Mouse (Mus musculus): ENCODE measurements around the gene Khnyn.

Khnyn gene

DNA sequence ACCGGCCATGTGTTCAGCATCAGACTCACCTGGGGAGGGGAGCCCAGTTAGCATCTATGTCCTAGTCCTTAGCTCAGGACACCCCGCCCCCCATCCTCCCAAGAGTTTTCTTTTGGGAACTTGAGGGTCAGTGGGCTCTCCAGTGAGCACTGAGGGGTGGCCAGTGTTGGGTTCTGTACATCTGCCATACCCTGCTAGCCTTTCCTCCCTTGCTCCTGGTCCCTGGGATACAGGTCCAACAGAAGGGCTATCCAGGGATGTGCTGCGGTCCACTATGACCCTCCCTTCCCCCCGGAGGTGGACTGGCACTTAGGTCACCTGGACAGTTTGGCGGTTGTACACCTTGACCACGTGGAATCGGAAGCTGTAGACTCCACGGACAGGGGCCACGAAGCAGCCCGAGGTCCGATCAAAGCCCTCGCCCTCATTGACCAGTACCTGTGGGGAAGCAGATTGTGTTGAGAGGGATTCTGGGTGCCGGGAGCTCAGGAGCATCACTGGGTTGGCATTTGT lies 1.5 kb upstream of the Khnyn start:
- CTCF ChIA-PET = interaction anchor here in 3 of 4 experiments (0.8 to 2.9 kb wide), 10 partner anchors 9 to 105 kb away, joined by 3 to 13 read pairs (median 3); partner anchors contain the start of gene Nynrin (in 1 of the 3)
- POLR2A ChIA-PET = interaction anchor here in 3 of 4 experiments (0.6 to 10.1 kb wide), 21 partner anchors 9 to 1226 kb away, joined by 3 to 122 read pairs (median 4); partner anchors contain the start of genes Sdr39u1 (in 3 of the 3), Emc9 (in 1 of the 3), Mdp1 (in 1 of the 3) and Nynrin (in 1 of the 3)

DNA sequence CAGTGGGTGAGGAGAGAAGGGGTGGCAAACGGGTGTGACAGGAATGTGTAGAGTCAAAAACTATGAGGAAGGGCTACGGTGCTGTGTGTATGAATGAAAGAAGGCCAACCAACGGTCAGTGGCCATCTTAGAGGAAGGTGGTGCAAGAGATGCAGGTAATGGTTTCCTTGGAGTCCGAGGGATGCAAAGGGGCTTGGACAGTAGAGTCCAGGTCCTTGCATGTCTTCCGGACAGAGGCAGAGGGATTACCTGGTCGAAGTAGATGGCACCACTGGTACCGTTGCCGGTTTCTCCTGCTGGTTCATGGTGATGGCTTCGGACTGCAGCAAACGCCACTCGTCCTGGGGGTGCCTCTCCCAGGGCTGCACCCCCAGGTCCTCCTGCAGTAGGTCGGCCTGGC lies 1.1 kb upstream of the Khnyn start:
- ChIA-PET CTCF (interaction anchor here in 2 of 4 experiments (1.0 to 2.9 kb wide), 6 partner anchors 10 to 106 kb away, joined by 3 to 13 read pairs (median 4); no protein-coding TSS in a partner anchor), POLR2A (interaction anchor here in 3 of 4 experiments (0.6 to 10.1 kb wide), 14 partner anchors 10 to 405 kb away, joined by 3 to 122 read pairs (median 7); partner anchors contain the start of genes Sdr39u1 (in 2 of the 3), Emc9 (in 1 of the 3) and Nynrin (in 1 of the 3))

DNA sequence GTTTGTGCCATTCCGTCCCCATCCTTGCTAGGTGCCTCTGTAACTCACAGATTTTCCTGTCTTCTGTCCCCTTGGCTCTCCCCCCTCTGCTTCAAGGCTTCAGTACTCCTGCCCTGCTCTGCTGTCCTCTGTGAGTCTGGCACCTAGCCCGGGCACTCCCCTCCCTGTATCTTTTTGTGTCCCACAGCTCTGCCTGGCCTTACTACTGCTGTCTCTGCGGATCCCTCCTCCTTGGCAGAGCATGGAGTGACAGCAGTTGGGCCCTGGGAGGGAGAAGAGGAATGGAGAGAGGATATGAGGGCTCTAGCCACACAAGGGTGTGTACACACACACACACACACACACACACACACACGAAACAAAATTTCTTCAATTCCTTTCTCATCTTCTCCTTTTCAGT lies 581 bp upstream of the Khnyn start, which contains the start of gene Cbln3:
Gene Cbln3 (minus strand): TSS at position 227 of the 400 bp plus-strand sequence.
- CTCF ChIA-PET = interaction anchor here in 3 of 4 experiments (0.5 to 2.9 kb wide), 12 partner anchors 10 to 778 kb away, joined by 3 to 24 read pairs (median 4); partner anchors contain the start of gene Ap1g2 (in 1 of the 3)
- POLR2A ChIA-PET = interaction anchor here in 3 of 4 experiments (0.7 to 10.1 kb wide), 24 partner anchors 10 to 1309 kb away, joined by 3 to 122 read pairs (median 6); partner anchors contain the start of genes Sdr39u1 (in 3 of the 3), A730061H03Rik (in 1 of the 3), Dcaf11 (in 1 of the 3) and Emc9 (in 1 of the 3)

DNA sequence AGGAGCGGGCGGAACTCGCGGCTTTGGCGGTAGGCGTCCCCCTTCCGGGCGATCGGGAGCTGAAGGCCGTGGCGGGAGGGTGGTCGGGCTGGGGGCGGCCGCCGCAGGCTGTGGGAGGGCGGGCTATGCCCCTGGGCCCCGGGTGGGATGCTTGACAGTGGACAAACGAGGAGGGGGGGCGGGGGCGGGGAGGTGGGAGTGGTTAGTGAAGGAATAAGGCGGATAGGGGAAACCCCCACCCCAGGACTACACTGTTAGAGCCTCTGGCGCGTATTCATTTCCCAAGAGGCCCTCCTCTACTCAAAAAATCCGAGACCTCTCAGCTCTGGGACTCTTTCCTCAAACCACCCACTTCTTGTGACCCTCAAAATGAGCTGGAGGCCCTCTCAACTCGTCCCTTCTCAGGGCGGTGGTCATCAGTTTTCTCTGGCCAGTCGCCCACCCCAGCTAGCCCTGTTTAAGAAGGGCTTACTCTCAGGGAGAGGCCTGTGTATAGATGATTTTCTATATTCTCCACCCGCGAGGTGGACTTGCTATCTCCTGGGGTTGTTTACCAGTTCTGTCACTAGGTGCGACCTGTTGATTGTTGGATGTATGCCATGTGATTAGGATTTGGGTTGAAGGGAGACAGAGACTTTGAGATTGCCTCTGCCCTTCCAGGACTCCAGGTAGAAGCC lies 505 bp downstream of the Khnyn start:
- ChIA-PET CTCF (interaction anchor here (0.6 to 2.3 kb wide), 17 partner anchors 10 to 1067 kb away, joined by 3 to 24 read pairs (median 3); partner anchors contain the start of genes Ap1g2 (in 1 of the 4) and Sdr39u1 (in 1 of the 4)), POLR2A (interaction anchor here in 3 of 4 experiments (0.7 to 10.1 kb wide), 35 partner anchors 9 to 1310 kb away, joined by 3 to 122 read pairs (median 4); partner anchors contain the start of genes Sdr39u1 (in 3 of the 3), A730061H03Rik (in 1 of the 3), Dcaf11 (in 1 of the 3) and Nedd8 (in 1 of the 3))

DNA sequence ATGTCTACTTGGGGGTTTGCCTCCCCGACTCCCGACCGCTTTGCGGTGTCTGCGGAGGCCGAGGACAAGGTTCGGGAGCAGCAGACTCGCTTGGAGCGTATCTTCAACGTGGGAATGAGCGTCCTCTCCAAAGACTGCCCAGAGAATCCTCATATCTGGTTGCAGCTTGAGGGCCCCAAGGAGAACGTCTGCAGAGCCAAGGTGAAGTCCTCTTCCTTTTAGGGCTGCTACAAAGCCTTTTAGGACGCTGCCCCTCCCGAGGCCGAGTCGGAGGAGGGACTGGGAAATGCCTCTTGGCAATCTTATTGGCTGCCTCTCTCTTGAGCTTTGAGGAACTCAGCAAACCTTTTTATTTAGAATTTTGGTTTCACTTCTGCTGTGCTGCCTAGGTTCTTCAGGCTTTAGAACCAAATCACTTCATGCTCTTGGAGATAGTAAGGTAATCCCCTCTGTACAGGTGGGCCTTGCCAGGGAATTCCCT lies 1.1 kb downstream of the Khnyn start:
- POLR2A ChIA-PET = interaction anchor here in 3 of 4 experiments (0.6 to 10.1 kb wide), 24 partner anchors 8 to 214 kb away, joined by 3 to 122 read pairs (median 5); partner anchors contain the start of genes Sdr39u1 (in 2 of the 3), Nedd8 (in 1 of the 3), Nfatc4 (in 1 of the 3) and Tinf2 (in 1 of the 3)
- CTCF ChIA-PET = interaction anchor here (0.6 to 2.3 kb wide), 10 partner anchors 12 to 252 kb away, joined by 3 to 24 read pairs (median 4); partner anchors contain the start of gene Sdr39u1 (in 1 of the 4)

DNA sequence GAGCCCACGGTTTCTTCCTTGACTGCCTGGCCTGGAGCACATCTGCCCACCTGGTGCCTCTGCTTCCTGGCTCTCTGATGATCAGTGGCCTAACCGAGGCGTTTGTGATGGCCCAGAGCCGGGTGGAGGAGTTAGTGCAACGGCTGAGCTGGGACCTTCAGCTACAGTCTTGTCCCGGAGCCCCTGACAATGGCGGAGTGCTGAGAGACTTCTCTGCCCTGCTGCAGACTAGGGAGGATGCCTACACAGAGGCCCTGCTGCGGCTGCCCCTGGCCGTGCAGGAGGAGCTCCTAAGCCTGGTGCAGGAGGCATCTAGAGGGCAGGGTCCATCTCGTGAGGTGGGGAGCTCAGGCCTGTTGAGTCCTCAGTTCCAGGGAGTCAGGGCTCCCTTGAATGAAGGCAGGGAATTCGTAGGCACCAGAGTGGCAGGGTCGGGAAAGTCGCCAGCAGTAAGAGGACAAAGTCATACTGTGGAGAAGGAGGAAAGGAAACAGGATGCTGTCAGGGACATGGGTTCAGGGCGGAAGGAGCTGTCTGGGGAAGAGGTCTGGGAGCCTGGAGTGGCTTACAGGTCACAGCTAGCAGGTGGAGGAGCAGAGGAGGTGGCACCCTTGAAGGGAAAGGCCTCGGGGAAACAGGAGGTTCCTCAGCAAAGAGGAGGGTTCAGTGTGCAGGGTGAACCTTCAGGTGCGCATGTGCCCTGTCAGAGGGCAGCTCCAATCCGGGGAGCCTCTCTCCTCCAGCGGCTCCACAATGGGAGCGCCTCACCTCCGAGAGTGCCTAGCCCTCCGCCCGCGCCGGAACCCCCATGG lies 2.0 kb downstream of the Khnyn start:
- CTCF ChIA-PET = interaction anchor here (0.6 to 1.4 kb wide), 8 partner anchors 8 to 253 kb away, joined by 3 to 8 read pairs (median 4); no protein-coding TSS in a partner anchor

DNA sequence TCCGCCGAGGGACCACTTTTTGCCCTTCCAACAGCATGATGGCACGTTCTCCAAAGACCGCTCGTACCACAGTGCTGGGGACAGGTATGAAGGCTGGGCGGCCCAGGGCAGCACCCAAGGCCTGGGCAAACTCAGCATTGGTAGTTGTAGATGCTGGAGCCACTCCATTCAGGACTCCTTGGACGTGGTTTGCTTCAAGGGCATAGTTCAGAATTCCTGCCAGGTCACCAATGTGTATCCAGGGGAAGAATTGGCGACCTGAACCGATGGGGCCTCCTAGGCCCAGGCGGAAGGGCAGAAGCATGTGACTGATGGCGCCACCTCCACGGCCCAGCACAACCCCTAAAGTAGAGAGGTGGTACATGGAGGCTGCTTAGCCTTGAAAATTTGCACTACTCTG lies 12.9 kb downstream of the Khnyn start:
- CTCF ChIA-PET = interaction anchor here in 1 of 4 experiments (1.2 to 1.3 kb wide), 2 partner anchors 14 to 43 kb away, joined by 3 read pairs; partner anchors contain the start of genes Cbln3 and Khnyn

More for the DNA sequence above, 2.0 kb downstream of the Khnyn start:
- POLR2A ChIA-PET = interaction anchor here in 3 of 4 experiments (0.5 to 10.1 kb wide), 19 partner anchors 10 to 215 kb away, joined by 3 to 122 read pairs (median 5); partner anchors contain the start of genes Sdr39u1 (in 2 of the 3), Gmpr2 (in 1 of the 3), Nedd8 (in 1 of the 3) and Nfatc4 (in 1 of the 3)

DNA sequence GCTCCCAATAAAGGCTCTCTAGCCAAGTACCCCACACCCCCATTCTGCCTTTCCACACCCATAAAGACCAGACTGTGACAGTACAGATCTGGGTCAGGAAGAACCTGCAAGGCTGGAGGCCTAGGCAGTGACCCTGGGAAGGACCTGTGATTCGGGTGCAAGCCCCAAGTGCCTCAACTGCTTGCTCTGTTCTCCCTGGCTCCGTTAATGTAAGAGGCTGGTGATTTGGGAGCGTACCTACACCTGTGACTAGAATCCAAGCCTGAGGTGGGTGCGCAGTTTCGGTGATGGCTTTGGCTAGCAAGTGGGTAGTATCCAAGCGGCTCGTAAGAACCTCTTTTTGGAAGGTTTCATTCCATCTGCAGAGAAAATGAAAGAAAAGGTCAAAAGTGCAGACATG lies 14.2 kb downstream of the Khnyn start:
- ChIA-PET CTCF (interaction anchor here in 2 of 4 experiments (1.0 to 1.9 kb wide), 4 partner anchors 19 to 64 kb away, joined by 3 to 10 read pairs (median 4); no protein-coding TSS in a partner anchor), POLR2A (interaction anchor here in 3 of 4 experiments (1.0 to 9.7 kb wide), 23 partner anchors 10 to 308 kb away, joined by 3 to 122 read pairs (median 6); partner anchors contain the start of genes Cbln3 (in 2 of the 3), Khnyn (in 2 of the 3), Gmpr2 (in 1 of the 3) and Nedd8 (in 1 of the 3))

More for the DNA sequence above, 12.9 kb downstream of the Khnyn start:
- POLR2A ChIA-PET = interaction anchor here in 2 of 4 experiments (1.5 to 9.7 kb wide), 8 partner anchors 12 to 83 kb away, joined by 3 to 122 read pairs (median 14); partner anchors contain the start of genes Cbln3 (in 2 of the 2) and Khnyn (in 2 of the 2)

DNA sequence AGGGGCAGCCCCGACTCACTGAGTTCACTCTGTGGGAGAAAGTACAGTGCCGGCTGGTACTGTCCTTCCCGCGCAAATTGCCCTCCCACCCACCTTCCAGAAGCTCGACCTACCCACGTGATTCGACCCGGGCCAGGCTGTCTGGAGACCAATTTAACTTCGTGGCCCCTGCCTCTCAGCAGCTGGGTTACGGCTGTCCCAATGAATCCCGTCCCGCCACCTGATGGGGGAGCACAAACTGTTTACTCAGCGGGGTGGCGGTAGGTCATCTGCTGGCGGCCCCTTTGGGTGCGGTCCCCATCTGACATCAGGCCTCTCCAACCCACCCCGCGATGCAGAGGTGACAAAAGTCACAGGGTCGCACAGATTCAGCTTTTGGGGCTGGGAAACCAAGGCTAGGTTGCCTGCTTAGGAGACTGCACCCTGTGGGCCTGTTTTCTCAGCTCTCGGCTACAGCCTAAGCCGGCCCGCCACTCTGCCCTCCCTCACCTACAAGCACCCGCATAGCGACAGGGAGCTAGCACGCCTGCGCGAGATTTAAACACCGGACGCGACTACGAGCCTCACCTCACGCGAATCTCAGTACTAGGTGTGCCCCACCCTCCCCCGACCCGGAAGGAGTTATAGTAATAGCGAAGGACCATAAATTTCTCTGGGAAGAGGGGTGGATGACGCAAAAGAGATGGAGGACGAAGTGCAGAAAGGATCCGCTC lies 15.1 kb downstream of the Khnyn start, which contains the start of gene Sdr39u1:
Gene Sdr39u1 (minus strand): TSS at position 593 of the 713 bp plus-strand sequence.
- ChIA-PET POLR2A (interaction anchor here (0.6 to 9.7 kb wide), 48 partner anchors 8 to 339 kb away, joined by 3 to 122 read pairs (median 4); partner anchors contain the start of genes Khnyn (in 3 of the 4), Nedd8 (in 3 of the 4), Cbln3 (in 2 of the 4) and Gmpr2 (in 2 of the 4)), CTCF (interaction anchor here in 3 of 4 experiments (0.5 to 1.9 kb wide), 11 partner anchors 12 to 917 kb away, joined by 3 to 10 read pairs (median 3); partner anchors contain the start of gene Khnyn (in 1 of the 3))

DNA sequence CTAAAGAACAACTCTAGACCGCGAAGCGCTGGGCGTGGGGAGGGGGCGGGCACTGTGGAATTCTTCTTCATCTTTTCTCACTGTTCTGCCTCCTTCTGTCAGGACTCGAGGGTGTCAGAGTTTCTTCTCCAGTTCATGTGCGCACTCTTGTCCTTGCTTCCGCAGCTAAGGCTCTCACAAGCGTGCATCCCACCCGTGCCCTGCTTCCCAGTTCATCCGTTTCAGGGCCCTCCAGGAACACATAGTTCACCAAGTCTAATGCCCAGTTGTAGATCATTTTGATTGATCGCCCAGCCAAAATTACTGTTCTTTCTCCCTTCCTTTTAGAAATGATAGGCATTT lies 15.6 kb downstream of the Khnyn start:
- ChIA-PET CTCF (interaction anchor here in 3 of 4 experiments (0.5 to 1.9 kb wide), 8 partner anchors 11 to 917 kb away, joined by 3 to 10 read pairs (median 4); partner anchors contain the start of gene Khnyn (in 1 of the 3)), POLR2A (interaction anchor here (0.6 to 9.7 kb wide), 42 partner anchors 8 to 309 kb away, joined by 3 to 122 read pairs (median 4); partner anchors contain the start of genes Khnyn (in 3 of the 4), Cbln3 (in 2 of the 4), Gmpr2 (in 2 of the 4) and Nedd8 (in 2 of the 4))

DNA sequence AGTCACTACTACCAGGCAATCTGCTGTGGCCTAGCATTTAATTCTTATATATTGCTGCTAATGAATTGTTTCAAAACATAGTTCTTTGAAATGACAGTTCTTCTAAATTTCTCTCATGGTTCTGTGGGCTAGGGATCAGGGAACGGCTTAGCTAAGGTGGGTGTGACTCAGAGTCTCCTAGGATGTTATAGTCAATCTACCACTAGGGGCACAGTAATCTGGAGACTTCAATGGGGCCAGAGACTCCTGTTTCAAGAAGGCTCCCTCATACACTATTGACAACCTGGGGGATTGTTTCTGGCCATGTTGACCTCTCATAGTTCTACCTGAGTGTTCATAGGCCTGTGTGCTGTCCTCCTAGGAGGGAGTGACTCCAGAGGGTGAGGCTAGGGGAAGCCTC lies 20.8 kb downstream of the Khnyn start:
- ChIA-PET POLR2A (interaction anchor here in 1 of 4 experiments (1.2 kb wide), 2 partner anchors 33 to 186 kb away, joined by 3 read pairs; no protein-coding TSS in a partner anchor), CTCF (interaction anchor here (0.5 to 1.9 kb wide), 9 partner anchors 11 to 1005 kb away, joined by 3 to 7 read pairs (median 3); partner anchors contain the start of gene Khnyn (in 1 of the 4))

DNA sequence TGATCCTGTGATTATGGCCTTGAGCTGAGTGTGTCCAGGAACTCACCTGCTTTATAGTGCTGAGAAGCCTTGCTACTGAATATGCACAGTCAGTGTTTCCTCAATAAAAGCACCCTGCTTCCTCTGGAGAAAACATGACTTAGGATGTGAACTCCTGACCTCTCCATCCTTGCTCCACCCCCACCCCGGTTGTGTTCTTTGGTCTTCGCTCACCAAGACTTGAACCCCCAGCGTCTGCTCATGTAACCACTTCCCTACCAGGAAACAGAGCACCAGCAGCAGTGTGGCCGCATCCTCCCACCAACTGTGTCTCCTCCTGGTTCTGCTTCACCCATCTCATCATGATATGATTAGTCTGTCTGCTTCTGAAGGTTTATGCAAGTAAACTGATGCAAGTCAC lies 28.7 kb downstream of the Khnyn start:
- ChIA-PET POLR2A (interaction anchor here in 1 of 4 experiments (0.6 kb wide), 2 partner anchors 176 to 383 kb away, joined by 3 to 4 read pairs; no protein-coding TSS in a partner anchor), CTCF (no interaction called here)

DNA sequence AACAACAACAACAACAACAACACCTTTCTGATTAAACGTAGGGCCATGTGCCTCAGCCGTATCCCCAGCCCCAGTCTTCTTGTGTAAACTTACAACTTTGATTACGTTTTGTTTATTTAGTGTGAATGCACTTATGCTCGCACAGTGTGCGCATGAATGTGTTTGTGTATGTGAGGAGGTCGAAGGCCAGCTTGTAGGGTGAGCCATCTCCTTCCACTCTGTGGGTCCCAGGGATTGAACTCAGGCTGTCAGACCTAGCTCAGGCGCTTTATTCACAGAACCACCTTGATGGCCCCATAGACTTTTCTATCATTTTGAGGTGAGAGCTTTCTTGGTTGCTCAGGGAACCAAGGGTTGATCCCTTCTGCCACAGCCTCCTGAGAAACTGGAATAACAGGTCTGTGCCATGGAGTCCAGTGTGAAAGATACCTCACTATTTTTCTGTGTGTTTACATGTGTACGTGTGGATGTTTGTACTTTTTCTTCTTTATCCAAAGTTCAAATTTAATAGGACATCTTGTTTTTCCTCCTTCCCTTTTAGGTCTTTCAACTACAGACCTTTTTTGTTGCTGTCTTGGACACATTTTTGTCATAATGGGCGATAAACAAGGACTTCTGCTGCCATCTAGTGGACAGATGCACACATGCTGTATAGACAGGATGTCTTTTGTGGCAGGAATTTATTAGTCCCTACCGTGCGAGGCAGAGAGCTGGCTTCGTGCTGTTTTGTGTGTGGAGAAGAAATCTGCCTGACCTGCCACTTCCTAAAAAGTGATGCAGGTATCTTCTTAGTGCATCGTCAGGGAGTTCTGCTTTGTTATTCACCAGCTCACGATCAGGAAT lies 33.7 kb downstream of the Khnyn start:
- ChIA-PET POLR2A (interaction anchor here in 2 of 4 experiments (1.0 to 1.7 kb wide), 8 partner anchors 19 to 68 kb away, joined by 3 to 7 read pairs (median 3); partner anchors contain the start of genes Cbln3 (in 1 of the 2), Khnyn (in 1 of the 2) and Sdr39u1 (in 1 of the 2)), CTCF (interaction anchor here (0.5 to 2.5 kb wide), 48 partner anchors 9 to 379 kb away, joined by 3 to 16 read pairs (median 4); partner anchors contain the start of genes Adcy4 (in 1 of the 4), Ipo4 (in 1 of the 4), Nfatc4 (in 1 of the 4) and Pck2 (in 1 of the 4))

DNA sequence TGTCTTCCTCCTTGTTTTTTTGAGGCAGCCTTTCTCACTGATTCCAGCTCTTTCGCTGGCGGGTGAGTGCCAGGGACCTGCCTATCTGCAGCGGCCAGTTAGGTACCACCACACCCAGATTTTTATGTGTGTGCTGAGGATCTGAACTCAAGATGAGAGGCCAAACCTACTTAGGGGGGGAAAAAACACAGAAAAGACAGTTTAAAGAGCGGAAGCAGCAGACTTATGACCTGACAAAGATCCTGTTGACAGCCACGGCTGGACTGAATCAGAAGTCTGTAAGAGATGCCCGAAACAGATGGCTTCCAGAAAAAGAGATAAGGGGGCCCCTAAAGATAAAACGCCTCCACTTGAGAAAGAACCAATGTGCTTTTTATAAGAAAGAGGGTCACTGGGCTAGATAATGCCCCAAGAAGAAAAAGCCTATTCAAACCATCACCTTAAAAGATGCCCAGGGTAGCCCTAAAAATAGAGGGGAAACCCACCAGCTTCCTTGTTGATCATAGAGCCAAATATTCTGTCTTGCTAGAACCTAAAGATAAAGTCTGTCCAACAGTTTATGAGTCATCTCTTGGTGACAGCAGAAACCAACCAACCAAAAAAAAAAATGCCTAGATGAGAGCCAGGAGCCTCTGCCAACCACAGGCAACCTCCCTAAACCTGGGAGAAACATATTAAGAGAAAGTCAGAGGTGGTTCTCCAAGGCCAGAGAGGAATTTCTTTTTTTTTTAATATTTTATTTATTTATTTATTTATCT lies 37.9 kb downstream of the Khnyn start:
- ChIA-PET POLR2A (no interaction called here), CTCF (no interaction called here)

Data from embryonic stem cell, embryonic (primary cell).